Mouse (Mus musculus) heart, adult 2 months (tissue): Measurements from ENCODE around the gene 4930562C15Rik.

Source experiments
- CTCF ChIP-seq: fragments of 200-600 bp; IDR thresholded peaks from 2 replicates; pipeline ENCODE4 v1.8.1; 2022; ENCODE audit warnings: antibody characterized with exemption, mild to moderate bottlenecking, moderate library complexity
- EP300 ChIP-seq: fragments of 200-500 bp; IDR thresholded peaks from 2 replicates; pipeline ENCODE4 v1.6.1; 2011; ENCODE audit warnings: low read depth, low read length, control low read depth; ENCODE audit not compliant: insufficient read depth

GRCm38 (mm10) chr16:4847041-4847440, 11.8 kb downstream of the 4930562C15Rik start:
- no peak for TF ChIP-seq CTCF
- no peak for TF ChIP-seq EP300
